Mouse (Mus musculus) lung, adult 2 months (tissue): Measurements from ENCODE around the gene Camkmt.

Experiments used
- CTCF ChIP-seq: fragments of 200-500 bp; IDR thresholded peaks from 2 replicates; pipeline ENCODE4 v1.5.1; 2011; ENCODE audit warnings: mild to moderate bottlenecking, low read length, control low read depth; ENCODE audit not compliant: insufficient read depth
- POLR2A ChIP-seq: fragments of 200-500 bp; IDR thresholded peaks from 2 replicates; pipeline ENCODE4 v1.6.1; 2011; ENCODE audit warnings: low read depth, mild to moderate bottlenecking, control low read depth, low read length, borderline replicate concordance; ENCODE audit errors: extremely low read depth

DNA sequence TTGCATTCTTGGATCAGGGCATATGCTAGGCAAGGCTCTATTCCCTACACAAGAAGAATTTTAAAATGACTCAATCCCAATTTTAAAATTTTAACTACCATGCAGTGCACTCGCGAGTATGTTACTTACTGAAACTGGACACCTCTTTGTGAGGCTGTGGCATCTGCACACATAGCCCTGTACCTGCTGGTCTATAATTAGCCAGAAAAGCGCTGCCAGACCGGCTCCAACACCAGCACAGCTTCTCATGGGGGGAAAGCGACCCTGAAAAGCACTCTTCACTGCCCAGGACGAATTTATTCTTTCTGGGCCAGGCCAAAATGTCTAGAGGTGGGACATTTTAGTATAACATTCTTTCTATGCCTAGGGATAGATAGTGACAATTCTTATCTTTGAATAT is 19.7 kb upstream of the Camkmt start:
- TF ChIP-seq POLR2A (no peak), CTCF (no peak)
